Mouse (Mus musculus): ENCODE measurements around the gene Neurod6. TPM values are rescaled to one million over a fixed set of nuclear protein-coding genes. Genes with fewer than 3 reads are reported as not detected.

The Neurod6 gene
- polyA plus RNA-seq, 1 experiment, result not detected

DNA sequence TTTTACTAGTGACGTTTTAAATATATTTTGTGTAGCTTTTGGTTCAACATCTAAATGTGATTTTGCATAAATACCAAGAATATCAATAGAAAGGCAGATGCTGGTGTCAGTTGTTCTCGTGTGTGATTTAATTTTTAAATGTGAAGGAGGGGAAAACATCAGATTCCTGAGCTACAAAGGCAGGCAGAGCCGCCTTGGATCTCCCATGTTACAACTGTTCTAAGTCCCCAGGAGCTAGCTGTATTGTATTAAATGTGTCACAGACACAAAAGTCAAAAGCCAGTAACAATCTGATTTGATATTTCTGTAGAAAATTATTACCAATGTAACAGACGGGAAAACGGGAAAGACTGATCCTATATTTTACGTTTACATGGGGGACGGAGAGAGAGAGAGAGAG is 1.8 kb upstream of the Neurod6 start:
- Histone ChIP-seq H3K4me1 (ENCODE audit: control insufficient read depth, insufficient read depth, low read length) (no peaks in the 10 kb centered on the region), H3K27ac (ENCODE audit: insufficient read depth, low read depth, low read length) (no peak overlapping the region), H3K4me3 (ENCODE audit: insufficient read depth, low read depth, low read length) (no peak overlapping the region)
- 91% methylated on average over 7 of the region's 7 CpGs for WGBS
- TF ChIP-seq POLR2A (IDR thresholded peaks at IDR 0.05; ENCODE audit: insufficient read depth, low read depth, low read length) (no peak), CTCF (IDR thresholded peaks at IDR 0.05; ENCODE audit: insufficient read depth, low read depth, low read length) (no peak)

DNA sequence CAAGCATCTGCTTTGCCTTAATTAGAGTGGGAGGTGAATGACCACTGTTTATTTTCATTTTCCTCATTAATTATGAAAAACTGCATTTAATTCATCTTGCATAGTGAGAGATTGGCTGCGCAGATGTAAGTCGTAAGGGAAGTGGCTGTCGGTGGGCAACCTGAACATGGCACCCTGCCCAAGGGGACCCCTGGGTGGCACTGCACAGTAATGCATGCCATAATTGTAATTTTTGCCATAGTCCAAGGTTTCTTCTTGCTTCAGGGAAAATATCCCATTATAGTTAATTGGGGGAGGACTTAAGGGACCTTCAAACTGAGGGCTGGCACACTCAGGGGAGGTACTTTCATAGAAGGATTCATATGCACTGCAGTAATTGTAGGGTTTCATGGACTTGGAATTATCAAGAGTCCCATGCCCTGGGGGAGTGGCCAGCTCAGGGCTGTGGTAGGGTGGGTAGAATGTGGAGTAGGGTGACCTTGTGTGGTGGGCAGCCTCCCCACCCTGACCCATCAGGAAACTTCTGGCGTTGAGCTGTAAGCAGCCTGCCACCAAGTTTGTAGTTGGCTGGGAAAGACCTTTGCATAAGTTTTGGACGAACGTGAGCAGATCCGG is 2.4 kb downstream of the Neurod6 start:
- TF ChIP-seq CTCF (IDR thresholded peaks at IDR 0.05; ENCODE audit: insufficient read depth, low read depth, low read length) (no peak), POLR2A (IDR thresholded peaks at IDR 0.05; ENCODE audit: insufficient read depth, low read depth, low read length) (no peak)
- Histone ChIP-seq H3K4me1 (ENCODE audit: control insufficient read depth, insufficient read depth, low read length) (peaks cover 7% of the 10 kb centered on the region), H3K27ac (ENCODE audit: insufficient read depth, low read depth, low read length) (no peak overlapping the region), H3K4me3 (ENCODE audit: insufficient read depth, low read depth, low read length) (no peak overlapping the region)
- 81% methylated on average over 7 of the region's 7 CpGs for WGBS

DNA sequence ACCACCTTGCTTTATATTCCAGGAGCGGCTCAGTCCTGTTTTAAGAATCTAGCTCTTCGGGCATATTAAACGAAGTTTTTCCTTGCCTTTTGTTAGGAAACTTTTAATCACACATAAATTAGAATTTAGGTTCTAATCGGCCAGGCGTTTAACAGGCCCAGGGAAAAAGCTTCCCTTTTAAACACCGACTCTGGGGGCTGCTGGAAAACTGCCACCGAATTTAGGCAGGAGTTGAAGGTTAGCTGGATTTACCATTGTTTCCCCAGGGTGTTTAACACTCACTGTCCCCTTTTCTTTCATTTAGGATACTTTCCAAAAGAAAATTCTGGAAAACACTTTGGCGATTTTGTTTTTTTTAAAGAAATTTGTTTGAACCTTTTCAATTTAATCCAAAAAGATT is 3.7 kb downstream of the Neurod6 start:
- Histone ChIP-seq H3K27ac (ENCODE audit: insufficient read depth, low read depth, low read length) (no peak overlapping the region), H3K4me3 (ENCODE audit: insufficient read depth, low read depth, low read length) (no peak overlapping the region), H3K4me1 (ENCODE audit: control insufficient read depth, insufficient read depth, low read length) (peaks cover 7% of the 10 kb centered on the region)
- WGBS, result 17% methylated on average over 8 of the region's 8 CpGs
- TF ChIP-seq POLR2A (IDR thresholded peaks at IDR 0.05; ENCODE audit: insufficient read depth, low read depth, low read length) (no peak), CTCF (IDR thresholded peaks at IDR 0.05; ENCODE audit: insufficient read depth, low read depth, low read length) (no peak)

DNA sequence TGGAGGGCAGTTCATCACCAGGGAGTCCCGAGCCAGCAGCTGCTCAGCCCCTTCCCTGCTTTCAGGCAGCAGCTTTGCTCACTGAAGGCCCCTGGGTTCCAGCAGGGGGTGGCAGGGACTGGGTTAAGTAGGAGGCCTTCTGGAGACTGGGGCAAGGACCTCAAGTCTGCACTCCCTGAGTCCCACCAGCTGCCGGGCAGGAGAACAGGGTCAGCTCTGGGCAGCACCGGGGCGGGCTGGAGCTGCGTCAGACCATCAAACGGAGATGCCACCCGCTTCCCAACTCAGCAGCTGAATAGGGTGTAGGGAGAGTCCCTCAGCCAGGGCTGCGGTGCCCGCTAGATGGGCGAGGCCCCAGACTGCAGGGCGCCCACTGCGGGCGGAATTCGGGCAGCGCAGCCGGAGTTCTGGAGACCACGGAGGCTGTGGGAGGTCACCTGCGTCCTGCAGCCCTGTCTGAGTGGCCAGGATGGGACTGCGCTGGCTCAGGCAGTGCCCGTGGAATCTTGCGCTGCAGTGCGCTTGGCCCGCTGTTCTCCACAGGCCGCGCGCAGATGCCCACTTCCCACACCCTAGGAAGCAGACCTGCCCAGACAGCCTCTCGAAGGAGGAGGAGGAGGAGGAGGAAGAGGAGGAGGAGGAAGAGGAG is 4.3 kb downstream of the Neurod6 start:
- Histone ChIP-seq H3K27ac (ENCODE audit: insufficient read depth, low read depth, low read length) (no peak overlapping the region), H3K4me1 (ENCODE audit: control insufficient read depth, insufficient read depth, low read length) (peaks cover 7% of the 10 kb centered on the region), H3K4me3 (ENCODE audit: insufficient read depth, low read depth, low read length) (no peak overlapping the region)
- 7% methylated on average over 27 of the region's 27 CpGs for WGBS
- TF ChIP-seq CTCF (IDR thresholded peaks at IDR 0.05; ENCODE audit: insufficient read depth, low read depth, low read length), result peak; percentile 39; the same call in 1 of the 2 replicates
- no peak for TF ChIP-seq POLR2A (IDR thresholded peaks at IDR 0.05; ENCODE audit: insufficient read depth, low read depth, low read length)

DNA sequence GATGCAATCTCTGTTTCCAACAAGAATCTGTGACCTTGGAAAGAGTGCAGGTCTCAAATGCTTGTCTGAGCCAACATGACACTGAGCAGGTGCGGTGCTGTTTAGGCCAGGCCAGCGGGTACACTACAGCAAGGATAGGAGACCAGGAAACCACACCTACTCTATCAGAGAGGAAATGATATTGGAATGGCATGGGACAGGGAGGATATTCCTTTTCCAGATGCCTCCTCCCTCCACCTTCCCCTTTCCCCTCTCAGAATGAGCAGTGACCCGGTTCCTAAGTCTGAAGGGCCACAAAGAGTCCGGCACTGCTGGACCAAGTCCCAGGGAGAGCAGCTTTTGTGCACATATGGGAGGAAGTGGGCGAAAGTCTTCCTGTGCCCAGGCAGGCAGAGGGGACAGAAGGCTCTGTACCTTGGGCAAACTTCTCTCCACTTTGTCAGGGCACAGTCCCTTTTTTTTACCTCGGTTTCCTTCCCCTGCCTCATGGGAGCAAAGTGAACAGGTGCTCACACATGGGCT is 4.9 kb downstream of the Neurod6 start:
- 67% methylated on average over 6 of the region's 6 CpGs for WGBS
- Histone ChIP-seq H3K4me1 (ENCODE audit: control insufficient read depth, insufficient read depth, low read length) (peaks cover 7% of the 10 kb centered on the region), H3K27ac (ENCODE audit: insufficient read depth, low read depth, low read length) (no peak overlapping the region), H3K4me3 (ENCODE audit: insufficient read depth, low read depth, low read length) (no peak overlapping the region)
- TF ChIP-seq CTCF (IDR thresholded peaks at IDR 0.05; ENCODE audit: insufficient read depth, low read depth, low read length), result no peak
- TF ChIP-seq POLR2A (IDR thresholded peaks at IDR 0.05; ENCODE audit: insufficient read depth, low read depth, low read length), result no peak

DNA sequence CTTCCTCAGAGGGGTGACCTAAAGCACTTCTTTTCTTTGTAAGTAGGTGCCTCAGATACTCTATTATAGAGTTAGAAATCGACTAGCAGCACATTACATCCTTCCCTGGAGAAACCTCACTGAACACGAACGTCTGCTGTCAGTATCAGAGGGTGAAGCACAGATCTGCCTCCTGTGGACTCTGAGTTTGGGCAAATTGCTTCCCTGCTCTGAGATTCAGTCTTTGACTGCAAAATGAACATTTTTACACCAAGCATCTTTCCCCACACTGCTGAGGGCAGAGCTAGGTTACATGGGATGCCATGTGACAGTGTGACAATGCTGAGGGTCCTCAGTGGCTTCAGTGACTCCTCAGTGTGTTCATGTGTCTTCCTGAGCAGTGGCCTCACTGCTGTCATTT is 13.3 kb downstream of the Neurod6 start:
- 79% methylated on average over 3 of the region's 3 CpGs for WGBS
- H3K4me1 ChIP-seq (ENCODE audit: control insufficient read depth, insufficient read depth, low read length), result no peaks in the 10 kb centered on the region
- no peak for TF ChIP-seq CTCF (IDR thresholded peaks at IDR 0.05; ENCODE audit: insufficient read depth, low read depth, low read length)
- no peak for TF ChIP-seq POLR2A (IDR thresholded peaks at IDR 0.05; ENCODE audit: insufficient read depth, low read depth, low read length)
- no peak overlapping the region for H3K27ac ChIP-seq (ENCODE audit: insufficient read depth, low read depth, low read length)
- no peak overlapping the region for H3K4me3 ChIP-seq (ENCODE audit: insufficient read depth, low read depth, low read length)

DNA sequence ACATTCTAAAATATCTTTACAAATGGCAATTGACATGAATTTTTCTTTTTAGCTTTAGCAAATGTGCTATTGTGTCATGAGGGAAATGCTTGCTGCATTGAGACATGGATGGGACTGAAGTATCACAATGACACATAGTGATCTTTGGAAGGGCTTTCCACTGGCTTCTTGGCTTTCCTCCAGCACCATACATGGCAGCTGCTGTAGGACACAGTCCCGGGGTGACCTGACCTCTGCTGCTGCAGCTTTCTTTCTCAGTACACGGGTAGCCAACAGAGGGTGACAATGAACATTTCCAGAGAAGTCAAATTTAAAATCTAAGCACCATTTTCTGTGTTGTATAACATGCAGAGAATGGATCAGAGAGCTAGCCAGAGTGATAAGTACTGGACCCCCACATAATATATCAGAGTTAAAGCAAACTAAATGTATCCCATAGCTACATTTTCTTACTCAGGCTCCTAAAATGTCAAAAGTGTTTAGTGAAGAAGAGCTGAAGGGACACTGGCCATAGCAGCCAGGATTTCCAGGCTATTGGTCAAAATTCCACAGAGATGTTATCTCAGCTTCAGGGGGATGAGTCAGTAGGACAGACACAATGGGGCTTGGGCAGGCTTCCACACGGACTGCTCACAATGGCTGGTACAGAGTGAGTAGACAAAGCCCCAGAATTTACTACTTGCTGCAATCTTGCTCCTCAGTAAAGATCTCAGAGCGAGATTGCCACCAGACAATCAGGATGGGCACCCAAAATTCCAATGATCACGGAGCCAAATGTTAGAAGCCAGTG is 19.7 kb downstream of the Neurod6 start:
- no peak overlapping the region for H3K27ac ChIP-seq (ENCODE audit: insufficient read depth, low read depth, low read length)
- H3K4me3 ChIP-seq (ENCODE audit: insufficient read depth, low read depth, low read length), result no peak overlapping the region
- WGBS, result 69% methylated on average over 5 of the region's 5 CpGs
- TF ChIP-seq POLR2A (IDR thresholded peaks at IDR 0.05; ENCODE audit: insufficient read depth, low read depth, low read length), result no peak
- H3K4me1 ChIP-seq (ENCODE audit: control insufficient read depth, insufficient read depth, low read length), result no peaks in the 10 kb centered on the region

DNA sequence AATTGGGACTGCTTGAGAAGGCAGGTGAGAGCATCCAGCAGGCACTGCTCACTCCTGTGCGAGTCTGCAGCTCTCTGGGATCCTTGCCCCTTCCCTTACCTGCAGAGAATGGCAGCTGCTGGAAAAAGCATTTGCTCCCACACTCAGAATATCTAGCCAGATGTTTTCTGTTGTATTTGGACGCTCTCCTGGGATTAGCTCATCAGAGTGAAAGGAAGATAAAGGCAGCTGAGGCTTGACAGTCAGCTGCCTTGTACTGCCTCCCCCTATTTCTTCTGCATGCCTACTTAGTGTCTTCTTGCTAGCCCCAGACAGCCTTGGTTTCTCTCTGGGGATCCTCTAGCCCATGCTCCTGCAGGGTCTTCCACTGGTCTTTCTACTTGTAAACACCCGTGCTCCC is 31.1 kb downstream of the Neurod6 start:
- WGBS, result 76% methylated on average over 3 of the region's 3 CpGs
- no peak overlapping the region for H3K27ac ChIP-seq (ENCODE audit: insufficient read depth, low read depth, low read length)
- TF ChIP-seq CTCF (IDR thresholded peaks at IDR 0.05; ENCODE audit: insufficient read depth, low read depth, low read length) (no peak), POLR2A (IDR thresholded peaks at IDR 0.05; ENCODE audit: insufficient read depth, low read depth, low read length) (no peak)
- no peaks in the 10 kb centered on the region for H3K4me1 ChIP-seq (ENCODE audit: control insufficient read depth, insufficient read depth, low read length)
- no peak overlapping the region for H3K4me3 ChIP-seq (ENCODE audit: insufficient read depth, low read depth, low read length)

DNA sequence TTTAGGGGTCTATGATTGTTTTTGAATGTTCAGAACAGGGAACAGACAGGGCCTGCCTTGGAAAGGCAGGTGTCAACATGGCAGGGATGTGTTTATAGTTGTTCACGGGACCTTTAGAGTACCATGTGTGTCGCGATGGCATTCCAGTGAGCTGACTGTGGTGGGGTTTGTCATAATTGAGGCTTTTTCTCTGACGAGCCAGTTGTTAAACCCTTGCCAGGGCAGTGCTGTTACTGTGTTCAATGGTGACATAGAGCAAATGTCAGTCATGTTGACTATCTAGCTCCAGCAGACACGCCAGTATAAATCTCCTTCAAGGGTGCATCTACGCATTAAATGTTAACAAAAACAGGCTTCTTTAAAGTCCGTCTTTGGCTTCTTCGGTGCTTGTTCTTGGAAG is 31.5 kb downstream of the Neurod6 start:
- no peaks in the 10 kb centered on the region for H3K4me1 ChIP-seq (ENCODE audit: control insufficient read depth, insufficient read depth, low read length)
- WGBS, result 74% methylated on average over 8 of the region's 8 CpGs
- no peak overlapping the region for H3K27ac ChIP-seq (ENCODE audit: insufficient read depth, low read depth, low read length)

More for the DNA sequence above, 31.5 kb downstream of the Neurod6 start:
- TF ChIP-seq POLR2A (IDR thresholded peaks at IDR 0.05; ENCODE audit: insufficient read depth, low read depth, low read length), result no peak
- TF ChIP-seq CTCF (IDR thresholded peaks at IDR 0.05; ENCODE audit: insufficient read depth, low read depth, low read length), result no peak
- no peak overlapping the region for H3K4me3 ChIP-seq (ENCODE audit: insufficient read depth, low read depth, low read length)
